8 mouse cellular contexts compared by ENCODE assay signal in genomic region chr11:20742361-20742897, GRCm38 (mm10). TPM values are rescaled to one million over a fixed set of nuclear protein-coding genes. Genes with fewer than 3 reads are reported as not detected.
A peak's percentile ranks its signal among the peaks of the same experiment; 100 is the strongest.
DNase-seq lines count a peak whose midpoint lies in the region; ATAC-seq and TF ChIP-seq lines count a peak whose summit lies in the region.

No protein-coding gene starts in this region.

- no peak overlapping the region for H3ac ChIP-seq in C2C12 (ENCODE audit: control insufficient read depth, insufficient read length, low read depth)

- DNase-seq in adipocyte (ENCODE audit: low spot score), result peak; percentile 89
- DNase-seq in embryonic facial prominence, embryonic 10.5 days (ENCODE audit: low spot score), result peak; percentile 26
- peak; percentile 68 for DNase-seq in liver

- ATAC-seq in heart, embryonic 11.5 days (replicated peaks; ENCODE audit: insufficient number of reproducible peaks, low FRiP score, low TSS enrichment), result no peak
- ATAC-seq in kidney, embryonic 15.5 days (replicated peaks; ENCODE audit: low FRiP score), result 0 out of 2 replicates have a peak, but pooled peaks have one; percentile 12
- ATAC-seq in monocyte, adult 5-6 weeks (replicated peaks; ENCODE audit: insufficient number of reproducible peaks, low FRiP score, low TSS enrichment, poor library complexity, severe bottlenecking), result 0 out of 2 replicates have a peak, but pooled peaks have one; percentile 4
- ATAC-seq in stomach, embryonic 16.5 days (ENCODE audit: insufficient read depth, low FRiP score), result no peak

- under 1% methylated on average over 9 of the region's 9 CpGs for WGBS in embryonic facial prominence, embryonic 10.5 days
- under 1% methylated on average over 9 of the region's 9 CpGs for WGBS in heart, embryonic 11.5 days (ENCODE audit: insufficient replicate concordance)
- under 1% methylated on average over 9 of the region's 9 CpGs for WGBS in kidney, embryonic 15.5 days
- under 1% methylated on average over 9 of the region's 9 CpGs for WGBS in stomach, embryonic 16.5 days

- H3K4me3 ChIP-seq in C2C12 (ENCODE audit: insufficient read depth, poor library complexity, severe bottlenecking), result peak overlapping the region; percentile 77
- H3K4me3 ChIP-seq in embryonic facial prominence, embryonic 10.5 days, result peak overlapping the region; percentile 97
- H3K4me3 ChIP-seq in heart, embryonic 11.5 days (ENCODE audit: low read depth, low read length), result peak overlapping the region; percentile 98
- peak overlapping the region; percentile 89 for H3K4me3 ChIP-seq in kidney, embryonic 15.5 days (replicated peaks)
- peak overlapping the region; percentile 88 for H3K4me3 ChIP-seq in stomach, embryonic 16.5 days (replicated peaks; ENCODE audit: low read length)

- no peaks in the 10 kb centered on the region for H3K36me3 ChIP-seq in C2C12 (ENCODE audit: control insufficient read depth, insufficient read depth)
- H3K36me3 ChIP-seq in embryonic facial prominence, embryonic 10.5 days (replicated peaks), result no peaks in the 10 kb centered on the region
- H3K36me3 ChIP-seq in heart, embryonic 11.5 days (ENCODE audit: control insufficient read depth, insufficient read depth, low read length), result no peaks in the 10 kb centered on the region
- no peaks in the 10 kb centered on the region for H3K36me3 ChIP-seq in kidney, embryonic 15.5 days
- H3K36me3 ChIP-seq in stomach, embryonic 16.5 days (ENCODE audit: control insufficient read depth, insufficient read depth, low read length), result no peaks in the 10 kb centered on the region

- H3K4me1 ChIP-seq in embryonic facial prominence, embryonic 10.5 days, result peaks cover 10% of the 10 kb centered on the region
- H3K4me1 ChIP-seq in heart, embryonic 11.5 days (ENCODE audit: control insufficient read depth, insufficient read depth, low read length), result no peaks in the 10 kb centered on the region
- H3K4me1 ChIP-seq in kidney, embryonic 15.5 days, result peaks cover 3% of the 10 kb centered on the region; the same call in 1 of the 2 replicates
- no peaks in the 10 kb centered on the region for H3K4me1 ChIP-seq in stomach, embryonic 16.5 days (ENCODE audit: control insufficient read depth, insufficient read depth, low read length)

- H3K27ac ChIP-seq in embryonic facial prominence, embryonic 10.5 days (replicated peaks), result peak overlapping the region; percentile 90
- peak overlapping the region; percentile 84 for H3K27ac ChIP-seq in heart, embryonic 11.5 days (ENCODE audit: low read depth, low read length)
- peak overlapping the region; percentile 96 for H3K27ac ChIP-seq in kidney, embryonic 15.5 days
- H3K27ac ChIP-seq in stomach, embryonic 16.5 days (ENCODE audit: low read length), result peak overlapping the region; percentile 97

- peak overlapping the region; percentile 69 for H3K9ac ChIP-seq in heart, embryonic 11.5 days (ENCODE audit: low read depth, low read length)
- H3K9ac ChIP-seq in kidney, embryonic 15.5 days, result peak overlapping the region; percentile 53
- peak overlapping the region; percentile 84 for H3K9ac ChIP-seq in stomach, embryonic 16.5 days (ENCODE audit: low read length)

- no peak for TF ChIP-seq CTCF in C2C12 (IDR thresholded peaks at IDR 0.05; ENCODE audit: control insufficient read depth, insufficient read depth, insufficient read length)

- H3K9me3 ChIP-seq in embryonic facial prominence, embryonic 10.5 days, result no peaks in the 10 kb centered on the region
- no peaks in the 10 kb centered on the region for H3K9me3 ChIP-seq in heart, embryonic 11.5 days (replicated peaks; ENCODE audit: control insufficient read depth, low read length)
- no peaks in the 10 kb centered on the region for H3K9me3 ChIP-seq in kidney, embryonic 15.5 days (replicated peaks)
- no peaks in the 10 kb centered on the region for H3K9me3 ChIP-seq in stomach, embryonic 16.5 days (replicated peaks; ENCODE audit: control insufficient read depth, low read length)

- H3K79me3 ChIP-seq in C2C12 (ENCODE audit: low read depth), result peaks cover 32% of the 10 kb centered on the region

- peaks cover 39% of the 10 kb centered on the region for H3K79me2 ChIP-seq in C2C12 (ENCODE audit: control insufficient read depth, insufficient read depth)

- peaks cover 4% of the 10 kb centered on the region for H3K27me3 ChIP-seq in C2C12 (ENCODE audit: control insufficient read depth, insufficient read depth, insufficient read length)
- no peaks in the 10 kb centered on the region for H3K27me3 ChIP-seq in embryonic facial prominence, embryonic 10.5 days (replicated peaks; ENCODE audit: low read depth, poor library complexity, severe bottlenecking)
- no peaks in the 10 kb centered on the region for H3K27me3 ChIP-seq in heart, embryonic 11.5 days (ENCODE audit: control insufficient read depth, insufficient read depth, low read length)
- no peaks in the 10 kb centered on the region for H3K27me3 ChIP-seq in kidney, embryonic 15.5 days
- no peaks in the 10 kb centered on the region for H3K27me3 ChIP-seq in stomach, embryonic 16.5 days (ENCODE audit: control insufficient read depth, insufficient read depth, low read length)

- peak overlapping the region; percentile 93 for H3K4me2 ChIP-seq in heart, embryonic 11.5 days
- H3K4me2 ChIP-seq in kidney, embryonic 15.5 days, result peak overlapping the region; percentile 84
- peak overlapping the region; percentile 88 for H3K4me2 ChIP-seq in stomach, embryonic 16.5 days (ENCODE audit: low read depth, low read length)

TF ChIP-seq in C2C12, 6 proteins besides CTCF, POLR2A, EP300 and RAD21:
- no peak for TF ChIP-seq USF1 (IDR thresholded peaks at IDR 0.05; ENCODE audit: low read depth)
- no peak for TF ChIP-seq MYOG (IDR thresholded peaks at IDR 0.05; ENCODE audit: control insufficient read depth, extremely low read depth, insufficient read length)
- no peak for TF ChIP-seq FOSL1 (IDR thresholded peaks at IDR 0.05; ENCODE audit: insufficient read depth, low read length, poor library complexity, severe bottlenecking)
- no peak for TF ChIP-seq MAX (IDR thresholded peaks at IDR 0.05)
- no peak for TF ChIP-seq MYOD1 (IDR thresholded peaks at IDR 0.05; ENCODE audit: control insufficient read depth, insufficient read length, low read depth)
- TF ChIP-seq CEBPB (IDR thresholded peaks at IDR 0.05; ENCODE audit: low read depth), result no peak
TF ChIP-seq in C2C12: peak in this region for 0.

RNA-seq across cellular contexts. Expression of gene Aftph, which starts 1.0 kb away (rescaled TPM):
- 5.4 TPM for polyA plus RNA-seq in C2C12 (2012; fragmentation: generic; extraction: Trizol)
- 17.6 and 18.6 TPM in 2 replicates for polyA plus RNA-seq in embryonic facial prominence, embryonic 10.5 days (2016; fragmentation: Nextera tagmentation; extraction: Ambion mirVana)
- 12.1 and 15.7 TPM in 2 replicates for polyA plus RNA-seq in heart, embryonic 11.5 days (2014; fragmentation: Nextera tagmentation; extraction: Ambion mirVana)
- 22.0 and 23.0 TPM in 2 replicates for polyA plus RNA-seq in kidney, embryonic 15.5 days (2015; fragmentation: Nextera tagmentation; extraction: Ambion mirVana)
- total RNA-seq in monocyte, adult 5-6 weeks (2017), result 154 to 161 TPM (median 158 TPM) in 3 replicates
- 22.8 and 24.2 TPM in 2 replicates for polyA plus RNA-seq in stomach, embryonic 16.5 days (2015; fragmentation: Nextera tagmentation; extraction: Ambion mirVana)

Comparison
In these comparisons a context has a peak if more than half of its experiments do, and no peak if none do; other contexts are left out.
1. DNase-seq: peak in every context shown above with its lines; median percentile 89 in adipocyte; 68 in liver; 26 in embryonic facial prominence, embryonic 10.5 days.
2. ATAC-seq: peak in kidney, embryonic 15.5 days (single experiment) and monocyte, adult 5-6 weeks (single experiment); none in heart, embryonic 11.5 days (single experiment) and stomach, embryonic 16.5 days (single experiment).
3. Peak in every context shown above with its lines, with median percentiles within 50 percentile points of each other: H3K4me3 ChIP-seq, H3K27ac ChIP-seq, H3K4me2 ChIP-seq and H3K9ac ChIP-seq.